Mouse (Mus musculus) forebrain, embryonic 13.5 days (tissue): ENCODE measurements around the gene Nav2. TPM values are rescaled to one million over a fixed set of nuclear protein-coding genes. Genes with fewer than 3 reads are reported as not detected.

ENCODE experiments used
- ATAC-seq: fragments of 200-750 bp; cut with Nextera tagmentation; 2 replicates; pipeline ENCODE4 v1.8.0; 2017
- H3K27ac ChIP-seq: fragments of 300-500 bp; sonication (generic); 2 replicates; pipeline ENCODE4 v1.5.1; 2015; ENCODE audit warnings: inconsistent platforms, mild to moderate bottlenecking, moderate library complexity
- H3K27me3 ChIP-seq: fragments of 300-500 bp; sonication (generic); 2 replicates; pipeline ENCODE4 v1.6.1; 2015; ENCODE audit warnings: mild to moderate bottlenecking, inconsistent platforms
- H3K36me3 ChIP-seq: fragments of 300-500 bp; sonication (generic); 2 replicates; pipeline ENCODE4 v1.6.1; 2015; ENCODE audit warnings: mild to moderate bottlenecking, inconsistent platforms; ENCODE audit not compliant: poor library complexity, severe bottlenecking
- H3K4me1 ChIP-seq: fragments of 300-500 bp; sonication (generic); 2 replicates; pipeline ENCODE4 v1.6.1; 2015; ENCODE audit warnings: inconsistent platforms
- H3K4me2 ChIP-seq: fragments of 300-500 bp; sonication (generic); 2 replicates; pipeline ENCODE4 v1.6.1; 2015; ENCODE audit warnings: inconsistent platforms, mild to moderate bottlenecking, moderate library complexity
- H3K4me3 ChIP-seq: fragments of 300-500 bp; sonication (generic); 2 replicates; pipeline ENCODE4 v1.5.1; 2015; ENCODE audit warnings: mild to moderate bottlenecking, inconsistent platforms
- H3K9ac ChIP-seq: fragments of 300-500 bp; sonication (generic); 2 replicates; pipeline ENCODE4 v1.6.1; 2015; ENCODE audit warnings: mild to moderate bottlenecking, inconsistent platforms
- H3K9me3 ChIP-seq: fragments of 300-500 bp; sonication (generic); replicated peaks from 2 replicates; pipeline ENCODE4 v1.6.1; 2016; ENCODE audit warnings: inconsistent platforms
- whole genome bisulfite sequencing: fragments of 180-500 bp; shearing (Covaris S2); methylation state at CpG from one replicate; pipeline ENCODE4 v1.1.7; 2015; 5-methylcytosine and 5-hydroxymethylcytosine counted together
- polyA plus RNA-seq: library from polyadenylated mRNA; unstranded; fragments of >200 nt; fragmentation: Nextera tagmentation; extraction: Ambion mirVana; gene quantifications from 2 replicates; pipeline ENCODE4 v1.2.1, GENCODE M21; 2015

Gene Nav2
- polyA plus RNA-seq, 1 experiment from 2014 or later = 11.2 TPM

DNA sequence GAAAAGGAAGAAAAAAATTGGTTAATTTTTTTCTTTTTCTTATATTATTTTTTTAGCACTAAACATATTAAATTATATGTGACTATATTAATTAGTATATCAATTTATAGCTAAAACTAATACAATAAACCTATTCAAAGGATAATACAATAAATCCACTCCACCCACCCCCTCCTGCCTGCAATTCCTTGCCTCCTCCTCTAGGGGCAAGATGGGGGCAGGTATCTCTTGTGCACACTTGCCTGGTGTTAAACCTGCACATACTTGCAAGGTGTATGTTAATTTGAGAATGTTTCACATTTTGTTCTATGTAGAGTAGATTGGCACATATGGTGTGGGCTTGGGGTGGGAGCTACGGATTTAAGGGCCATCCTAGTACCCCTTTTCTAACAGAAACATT, 711.6 kb downstream of the Nav2 start:
- Histone ChIP-seq H3K27ac (no peak overlapping the region), H3K27me3 (peaks cover 89% of the 10 kb centered on the region), H3K4me2 (no peak overlapping the region), H3K4me3 (no peak overlapping the region), H3K9me3 (no peaks in the 10 kb centered on the region), H3K36me3 (no peaks in the 10 kb centered on the region), H3K9ac (no peak overlapping the region), H3K4me1 (no peaks in the 10 kb centered on the region)
- WGBS = 74% methylated on average over 1 of the region's 1 CpGs
- no peak for ATAC-seq

DNA sequence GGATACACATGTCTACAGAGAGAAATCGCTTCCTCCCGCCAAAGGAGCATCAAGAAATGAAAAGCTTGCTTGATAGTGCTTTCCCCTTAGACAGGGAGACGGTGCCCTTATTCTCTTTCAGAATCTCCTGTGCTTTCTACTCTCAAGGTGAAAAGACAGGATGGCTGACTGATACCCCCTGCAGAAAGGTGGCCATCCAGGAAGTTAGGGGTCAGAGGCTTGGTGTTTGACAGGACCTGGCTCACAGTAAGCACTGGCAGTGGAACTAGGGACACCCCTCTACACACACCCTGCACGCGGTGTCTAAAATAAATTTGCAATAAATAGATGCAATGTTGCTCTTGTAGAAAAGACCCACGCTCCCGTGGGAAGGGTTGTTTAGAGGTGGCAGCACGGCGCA, 723.4 kb downstream of the Nav2 start:
- 14% methylated on average over 9 of the region's 9 CpGs for WGBS
- H3K9me3 ChIP-seq = no peaks in the 10 kb centered on the region
- no peak for ATAC-seq
- H3K4me1 ChIP-seq = peaks cover 41% of the 10 kb centered on the region
- H3K27me3 ChIP-seq = peaks cover 100% of the 10 kb centered on the region
- no peaks in the 10 kb centered on the region for H3K36me3 ChIP-seq
- H3K27ac ChIP-seq = no peak overlapping the region
- H3K4me2 ChIP-seq = no peak overlapping the region
- H3K4me3 ChIP-seq = no peak overlapping the region
- H3K9ac ChIP-seq = no peak overlapping the region

DNA sequence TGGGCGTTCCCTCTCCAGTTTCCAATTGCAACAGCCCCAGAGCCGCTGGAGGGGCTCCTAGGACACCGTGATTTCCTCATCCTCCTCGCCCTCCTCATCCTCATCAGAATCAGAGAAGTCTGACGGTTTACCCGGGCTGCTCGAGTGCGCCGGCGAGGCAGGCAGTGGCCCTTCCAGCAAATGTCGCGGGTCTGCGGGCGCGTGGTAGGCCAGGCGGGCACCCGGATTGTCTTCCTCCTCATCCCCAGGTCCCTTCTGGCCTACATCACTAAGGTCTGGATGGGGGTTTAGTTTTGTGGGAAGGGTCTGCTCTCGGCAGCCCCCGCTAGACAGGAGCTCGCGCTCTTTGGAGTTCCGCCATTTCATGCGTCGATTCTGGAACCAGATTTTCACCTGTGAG, 723.9 kb downstream of the Nav2 start:
- ATAC-seq = no peak
- Histone ChIP-seq H3K4me2 (no peak overlapping the region), H3K9me3 (no peaks in the 10 kb centered on the region), H3K9ac (no peak overlapping the region), H3K27ac (no peak overlapping the region), H3K36me3 (no peaks in the 10 kb centered on the region), H3K4me1 (peaks cover 42% of the 10 kb centered on the region), H3K4me3 (no peak overlapping the region), H3K27me3 (peaks cover 100% of the 10 kb centered on the region)
- 3% methylated on average over 24 of the region's 24 CpGs for WGBS

DNA sequence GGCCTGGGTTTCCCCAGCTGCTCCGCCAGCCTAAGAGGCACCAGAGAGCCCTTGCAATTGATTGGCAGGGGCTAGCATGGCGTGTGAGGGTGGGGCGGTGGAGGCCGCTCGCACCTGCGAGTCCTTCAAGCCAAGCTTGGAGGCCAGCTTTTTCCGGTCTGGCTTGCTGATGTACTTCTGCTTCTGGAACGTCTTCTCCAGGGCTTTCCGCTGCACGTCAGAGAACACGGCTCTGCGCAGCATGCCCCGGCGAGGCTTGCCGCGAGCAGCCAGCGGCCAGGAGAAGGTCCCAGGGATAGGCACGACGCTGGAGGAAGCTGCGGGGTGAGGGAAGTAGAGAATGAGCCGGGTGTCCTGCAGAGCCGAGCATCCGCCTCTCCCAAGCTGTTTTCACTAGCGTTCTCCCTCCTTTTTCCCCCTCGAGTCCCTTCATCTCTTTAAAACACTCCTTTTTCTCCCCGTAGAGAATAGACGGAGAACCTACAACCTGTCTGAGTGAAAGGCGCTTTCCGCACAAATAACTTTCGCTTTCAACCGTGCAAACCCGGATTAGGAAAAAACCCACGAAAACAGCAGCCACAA, 725.0 kb downstream of the Nav2 start:
- H3K4me1 ChIP-seq = peaks cover 48% of the 10 kb centered on the region
- H3K4me2 ChIP-seq = peak overlapping the region; percentile 61
- no peaks in the 10 kb centered on the region for H3K9me3 ChIP-seq
- H3K4me3 ChIP-seq = peak overlapping the region; percentile 27
- no peak overlapping the region for H3K27ac ChIP-seq
- H3K27me3 ChIP-seq = peaks cover 99% of the 10 kb centered on the region
- H3K9ac ChIP-seq = peak overlapping the region; percentile 38; the same call in 1 of the 2 replicates
- H3K36me3 ChIP-seq = no peaks in the 10 kb centered on the region
- peak; percentile 57; the same call in 1 of the 2 replicates for ATAC-seq
- under 1% methylated on average over 33 of the region's 33 CpGs for WGBS

DNA sequence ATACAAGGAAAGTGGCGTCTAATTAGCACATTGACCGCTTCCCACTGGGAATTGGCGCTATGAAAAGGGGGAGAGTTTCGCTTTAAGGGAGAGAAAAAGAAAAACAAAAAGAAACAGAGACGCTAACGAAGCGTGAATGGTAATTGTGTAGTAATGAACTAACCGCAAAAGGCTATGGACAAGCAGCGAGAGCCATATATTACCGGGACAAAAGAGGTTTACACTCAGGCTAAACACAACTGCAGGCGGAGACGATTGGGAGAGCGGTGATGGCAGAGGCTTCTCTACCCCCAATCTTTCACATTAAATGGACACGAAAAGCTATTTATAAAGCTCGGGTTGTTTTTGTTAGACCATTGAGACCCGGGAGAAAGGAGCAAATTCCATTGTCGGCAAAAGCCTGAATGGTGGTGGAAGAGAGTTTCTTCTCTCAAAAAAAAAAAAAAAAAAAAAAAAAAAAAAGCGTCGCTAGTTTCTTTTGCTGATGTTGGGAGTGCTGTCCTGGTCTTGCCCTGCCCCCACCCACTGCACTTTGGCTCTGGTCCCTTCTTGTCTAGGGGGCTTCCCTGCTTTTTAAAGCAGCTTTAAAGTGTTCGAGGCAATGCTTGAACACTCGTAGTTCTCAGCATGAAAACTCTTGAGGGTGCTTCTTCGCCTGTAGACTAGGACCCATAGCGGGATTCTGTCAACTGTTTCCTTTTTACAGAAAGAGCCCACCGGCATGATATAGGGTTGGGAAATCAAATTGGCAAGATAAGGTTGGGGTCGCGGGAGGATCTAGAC, 726.0 kb downstream of the Nav2 start:
- Histone ChIP-seq H3K4me3 (peak overlapping the region; percentile 27), H3K27ac (no peak overlapping the region), H3K9me3 (no peaks in the 10 kb centered on the region), H3K4me2 (peak overlapping the region; percentile 61), H3K27me3 (peaks cover 99% of the 10 kb centered on the region), H3K4me1 (peaks cover 48% of the 10 kb centered on the region), H3K9ac (no peak overlapping the region), H3K36me3 (no peaks in the 10 kb centered on the region)
- ATAC-seq = peak; percentile 42; the same call in 1 of the 2 replicates
- WGBS = under 1% methylated on average over 25 of the region's 26 CpGs

DNA sequence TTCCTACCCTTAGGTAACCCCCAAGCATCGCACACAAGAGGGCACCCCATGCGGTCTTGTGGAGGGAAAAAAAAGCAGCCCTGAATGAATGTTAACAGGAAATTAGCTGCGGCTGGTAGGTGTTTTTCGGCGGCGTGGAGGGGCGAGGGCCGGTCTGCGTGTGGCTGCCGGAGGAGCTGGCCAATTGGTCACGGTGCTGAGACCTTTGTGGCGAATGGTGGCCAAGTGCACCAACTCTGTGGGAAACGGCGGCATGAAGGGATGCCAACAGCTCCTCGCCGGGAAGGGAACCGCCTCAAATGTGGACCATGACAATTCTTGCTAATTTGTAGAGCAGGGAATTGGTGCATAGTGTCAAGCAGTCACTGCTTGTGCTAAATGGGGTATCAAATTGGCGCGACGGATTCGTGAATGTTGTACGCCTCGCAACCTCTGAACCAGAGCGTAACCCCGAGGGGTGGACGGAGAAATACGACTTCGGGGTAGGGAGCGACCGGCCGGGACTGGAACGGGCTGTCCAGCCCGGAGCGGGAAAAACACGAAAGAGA, 726.6 kb downstream of the Nav2 start:
- Histone ChIP-seq H3K36me3 (no peaks in the 10 kb centered on the region), H3K27ac (no peak overlapping the region), H3K27me3 (peaks cover 99% of the 10 kb centered on the region), H3K9ac (no peak overlapping the region), H3K4me2 (peak overlapping the region; percentile 61), H3K4me1 (peaks cover 53% of the 10 kb centered on the region), H3K4me3 (peak overlapping the region; percentile 27), H3K9me3 (no peaks in the 10 kb centered on the region)
- no peak for ATAC-seq
- WGBS = under 1% methylated on average over 35 of the region's 35 CpGs

DNA sequence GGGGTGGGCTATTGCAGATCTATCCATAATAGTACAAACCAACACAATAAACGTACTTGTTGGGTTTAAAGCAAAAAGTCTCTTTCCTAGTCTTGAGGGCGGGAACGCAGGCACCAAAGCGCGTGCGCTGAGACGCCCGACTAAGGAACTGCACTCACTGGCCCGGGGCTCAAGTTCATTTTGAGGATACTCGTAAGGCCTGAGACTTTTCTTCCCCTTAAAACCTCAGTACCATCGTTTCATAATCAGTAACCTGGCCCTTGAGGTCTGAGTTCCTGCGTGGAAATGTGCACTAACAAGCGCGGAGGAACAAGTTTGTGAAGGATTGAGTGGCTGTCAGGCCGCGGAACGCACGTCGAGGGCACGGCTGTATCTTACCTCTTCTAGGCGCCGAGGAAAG, 727.5 kb downstream of the Nav2 start:
- peak overlapping the region; percentile 12 for H3K4me3 ChIP-seq
- peaks cover 61% of the 10 kb centered on the region for H3K4me1 ChIP-seq
- no peak for ATAC-seq
- H3K9ac ChIP-seq = no peak overlapping the region
- no peaks in the 10 kb centered on the region for H3K36me3 ChIP-seq
- H3K4me2 ChIP-seq = peak overlapping the region; percentile 21; the same call in 1 of the 2 replicates
- no peaks in the 10 kb centered on the region for H3K9me3 ChIP-seq
- peaks cover 99% of the 10 kb centered on the region for H3K27me3 ChIP-seq
- H3K27ac ChIP-seq = no peak overlapping the region
- WGBS = under 1% methylated on average over 22 of the region's 22 CpGs

DNA sequence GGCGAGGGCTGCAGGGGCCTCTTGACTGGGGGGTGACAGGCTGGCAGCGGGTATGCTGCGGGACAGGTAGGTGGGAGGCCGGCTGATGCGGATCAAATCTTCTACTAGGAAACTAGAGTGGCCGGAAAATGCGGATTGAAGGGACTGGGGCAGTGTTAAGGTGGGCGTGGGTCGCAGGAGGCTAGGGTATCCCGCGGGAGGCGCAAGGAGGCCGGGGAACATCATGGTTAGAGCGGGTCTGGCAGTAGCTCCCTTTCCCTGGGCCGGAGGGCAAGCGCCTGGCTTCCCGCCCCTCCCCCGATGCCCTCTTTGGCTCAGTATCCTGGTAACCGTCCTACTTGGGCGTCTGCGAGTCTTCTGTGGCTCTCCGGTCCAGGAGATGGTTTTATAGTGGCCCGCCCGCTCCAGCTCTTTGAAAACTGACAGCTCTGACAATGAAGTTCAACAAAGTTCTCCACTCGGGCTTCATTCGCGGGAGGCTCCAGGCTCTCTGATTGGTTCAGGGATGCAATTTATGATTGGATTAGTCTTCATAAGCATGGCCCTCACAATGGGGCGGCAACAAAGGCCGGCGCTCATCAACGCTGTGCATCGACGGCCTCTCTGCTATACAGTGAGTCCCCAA, 728.1 kb downstream of the Nav2 start, which contains the start of gene Dbx1:
TSS of gene Dbx1 (minus strand) at position 359 of the 625 bp plus-strand sequence.
- Histone ChIP-seq H3K27ac (no peak within 1 kb of the TSS), H3K36me3 (no peaks in the 10 kb centered on the region), H3K27me3 (peaks cover 98% of the 10 kb centered on the region), H3K4me1 (peaks cover 63% of the 10 kb centered on the region), H3K9me3 (no peaks in the 10 kb centered on the region), H3K4me2 (peak within 1 kb of the TSS; percentile 21), H3K9ac (no peak within 1 kb of the TSS), H3K4me3 (peak within 1 kb of the TSS; percentile 12)
- ATAC-seq = peak; percentile 43; the same call in 1 of the 2 replicates
- WGBS = under 1% methylated on average over 33 of the region's 33 CpGs

DNA sequence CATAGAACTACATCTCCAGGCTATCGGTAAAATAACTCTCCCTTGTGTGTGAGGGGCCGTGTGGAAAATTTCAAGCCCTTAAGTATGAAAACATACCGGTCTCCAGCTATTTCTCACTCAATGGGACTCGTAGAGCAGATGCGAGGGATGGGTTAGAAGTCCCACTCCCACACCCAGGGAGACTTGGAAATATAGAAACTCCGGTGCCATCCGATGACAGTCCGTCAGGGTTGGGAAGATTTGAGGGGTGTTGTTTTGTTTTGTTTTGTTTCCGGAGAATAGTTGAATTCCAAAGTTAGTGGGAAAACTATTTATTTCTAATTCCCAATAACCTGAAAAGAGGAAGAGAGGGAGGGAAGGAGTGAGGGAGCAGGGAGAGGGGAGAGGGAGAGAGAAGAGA, 728.8 kb downstream of the Nav2 start:
- H3K9ac ChIP-seq = no peak overlapping the region
- no peak overlapping the region for H3K27ac ChIP-seq
- no peak overlapping the region for H3K4me3 ChIP-seq
- H3K4me1 ChIP-seq = peaks cover 60% of the 10 kb centered on the region
- ATAC-seq = no peak
- H3K9me3 ChIP-seq = no peaks in the 10 kb centered on the region
- under 1% methylated on average over 9 of the region's 9 CpGs for whole genome bisulfite sequencing
- peaks cover 98% of the 10 kb centered on the region for H3K27me3 ChIP-seq
- H3K36me3 ChIP-seq = no peaks in the 10 kb centered on the region
- H3K4me2 ChIP-seq = no peak overlapping the region

DNA sequence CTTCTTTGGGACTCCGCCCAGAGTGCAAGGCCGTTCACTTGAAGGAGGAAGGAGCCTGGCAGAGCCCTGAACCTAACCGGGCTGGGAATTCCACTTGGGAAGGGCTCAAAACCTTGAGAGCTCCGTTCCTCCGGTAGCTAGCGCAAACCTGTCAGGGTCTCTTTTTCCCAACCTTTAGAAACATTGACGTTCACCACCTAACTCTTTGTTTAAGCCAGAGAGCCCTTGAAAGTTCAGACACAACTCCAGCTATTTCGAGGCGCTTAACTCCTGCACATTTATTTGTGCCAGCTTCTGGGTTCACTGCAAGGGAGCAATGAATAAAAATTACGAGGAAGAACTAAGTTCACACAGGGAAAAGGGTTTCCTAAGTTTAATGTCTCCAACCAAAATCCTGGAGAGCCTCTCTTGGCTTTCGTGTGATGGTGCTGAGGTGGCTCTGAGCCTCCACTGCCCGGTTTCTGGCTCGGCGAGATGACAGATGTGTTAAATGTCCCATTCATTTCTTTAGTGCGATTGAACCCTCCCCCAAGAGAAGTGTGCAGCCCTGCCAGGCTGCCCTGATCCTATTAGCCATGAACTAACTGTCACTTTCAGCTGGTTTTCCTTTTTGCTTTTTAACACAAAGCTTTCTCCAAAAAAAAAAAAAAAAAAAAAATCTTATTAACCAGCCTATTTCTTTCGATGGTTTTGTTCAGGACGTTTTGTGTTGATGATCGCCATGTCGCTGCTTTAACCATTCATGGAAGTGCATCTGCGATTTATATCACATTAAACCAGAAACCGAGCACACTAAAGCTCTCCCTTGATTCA, 729.5 kb downstream of the Nav2 start:
- no peak overlapping the region for H3K4me3 ChIP-seq
- H3K36me3 ChIP-seq = no peaks in the 10 kb centered on the region
- peaks cover 55% of the 10 kb centered on the region for H3K4me1 ChIP-seq
- no peak for ATAC-seq
- peaks cover 98% of the 10 kb centered on the region for H3K27me3 ChIP-seq
- H3K27ac ChIP-seq = no peak overlapping the region
- no peaks in the 10 kb centered on the region for H3K9me3 ChIP-seq
- WGBS = under 1% methylated on average over 21 of the region's 21 CpGs
- H3K4me2 ChIP-seq = peak overlapping the region; percentile 16; the same call in 1 of the 2 replicates
- no peak overlapping the region for H3K9ac ChIP-seq

DNA sequence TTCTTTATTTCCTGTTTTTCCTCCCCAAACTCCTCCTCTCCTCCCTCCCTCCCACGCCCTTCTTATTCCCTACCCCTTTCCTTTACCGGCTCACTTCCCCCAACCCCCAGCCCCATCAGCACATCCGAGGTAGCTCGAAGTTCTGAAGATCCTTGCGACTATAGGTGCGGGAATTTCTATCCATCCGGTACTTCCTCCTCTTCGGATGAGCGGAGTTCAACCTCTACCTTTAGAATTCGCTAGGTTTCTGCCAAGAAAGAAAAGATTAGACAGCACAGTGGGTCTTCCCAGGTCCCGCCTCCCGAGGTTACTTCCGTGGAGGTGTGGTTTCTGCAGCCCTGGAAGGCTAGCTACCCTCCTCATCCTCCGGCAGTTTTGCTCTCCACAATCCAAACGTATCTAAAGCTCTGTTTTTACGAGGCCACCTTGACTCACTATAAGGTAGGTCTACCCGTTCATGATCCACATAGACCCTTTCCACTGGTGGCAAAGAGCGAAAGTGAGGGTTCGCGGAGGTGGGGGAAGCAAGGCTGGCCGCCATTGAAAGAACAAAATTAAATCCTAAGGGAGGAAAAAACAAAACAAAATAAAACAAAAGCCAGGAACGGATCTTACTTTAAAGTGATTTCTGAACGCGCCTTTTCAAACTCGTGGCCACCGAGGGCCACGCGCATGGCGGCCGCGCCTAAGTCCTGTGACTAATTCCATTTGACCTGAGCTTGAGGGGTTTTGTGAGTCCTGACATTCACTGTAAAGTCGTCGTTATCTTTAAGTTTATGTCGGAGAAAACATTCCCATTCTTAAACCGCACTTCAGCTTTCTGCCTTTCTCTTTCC, 730.6 kb downstream of the Nav2 start:
- Histone ChIP-seq H3K9me3 (no peaks in the 10 kb centered on the region), H3K27me3 (peaks cover 96% of the 10 kb centered on the region), H3K9ac (no peak overlapping the region), H3K4me2 (0 out of 2 replicates have a peak overlapping the region, but pooled peaks have one; percentile 6), H3K36me3 (no peaks in the 10 kb centered on the region), H3K4me3 (no peak overlapping the region), H3K27ac (no peak overlapping the region), H3K4me1 (peaks cover 44% of the 10 kb centered on the region)
- ATAC-seq = no peak
- WGBS = 1% methylated on average over 35 of the region's 35 CpGs
